Mouse (Mus musculus): ENCODE results near the gene Psme4. TPM values are rescaled to one million over a fixed set of nuclear protein-coding genes. Genes with fewer than 3 reads are reported as not detected.
"Not testable (repeated sequence)": the region's sequence is repeated elsewhere in the genome, so short reads cannot be mapped to it uniquely, and the experiment has no call there.

Psme4 gene
- 16.7 and 18.9 TPM in 2 replicates for polyA plus RNA-seq (2015; fragmentation: Nextera tagmentation; extraction: Ambion mirVana)

GRCm38 (mm10) chr11:30771267-30771903 lies at the start of gene Psme4:
TSS of gene Psme4 (plus strand) at chr11:30771726.
- WGBS: 1% methylated on average over 38 of the region's 43 CpGs
- Histone ChIP-seq H3K27me3 (no peaks in the 10 kb centered on the region), H3K4me1 (replicated peaks) (peaks cover 34% of the 10 kb centered on the region), H3K9me3 (no peaks in the 10 kb centered on the region), H3K27ac (replicated peaks) (peak within 1 kb of the TSS; percentile 95), H3K4me2 (peak within 1 kb of the TSS; percentile 83), H3K9ac (peak within 1 kb of the TSS; percentile 96), H3K36me3 (no peaks in the 10 kb centered on the region), H3K4me3 (peak within 1 kb of the TSS; percentile 98)
- ATAC-seq (ENCODE audit: low read depth): peak; percentile 98

GRCm38 (mm10) chr11:30723438-30723837 lies 48.1 kb upstream of the Psme4 start:
- no peaks in the 10 kb centered on the region for H3K36me3 ChIP-seq
- H3K4me1 ChIP-seq (replicated peaks): no peaks in the 10 kb centered on the region
- no peaks in the 10 kb centered on the region for H3K9me3 ChIP-seq
- WGBS: 62% methylated on average over 5 of the region's 5 CpGs
- H3K27me3 ChIP-seq: no peaks in the 10 kb centered on the region
- ATAC-seq (ENCODE audit: low read depth): no peak
- no peak overlapping the region for H3K4me2 ChIP-seq
- no peak overlapping the region for H3K4me3 ChIP-seq
- H3K9ac ChIP-seq: no peak overlapping the region
- no peak overlapping the region for H3K27ac ChIP-seq (replicated peaks)

- no peak for ATAC-seq (ENCODE audit: low read depth)
- no peak overlapping the region for H3K4me2 ChIP-seq
These were observed 40.8 kb upstream of the Psme4 start for GRCm38 (mm10) chr11:30730721-30731120.

GRCm38 (mm10) chr11:30733376-30733775 lies 38.1 kb upstream of the Psme4 start:
- Histone ChIP-seq H3K4me3 (no peak overlapping the region), H3K4me1 (replicated peaks) (no peaks in the 10 kb centered on the region), H3K27me3 (no peaks in the 10 kb centered on the region), H3K9ac (no peak overlapping the region), H3K9me3 (no peaks in the 10 kb centered on the region), H3K27ac (replicated peaks) (no peak overlapping the region), H3K36me3 (no peaks in the 10 kb centered on the region), H3K4me2 (no peak overlapping the region)
- no peak for ATAC-seq (ENCODE audit: low read depth)

More at GRCm38 (mm10) chr11:30730721-30731120, 40.8 kb upstream of the Psme4 start:
- H3K27me3 ChIP-seq: no peaks in the 10 kb centered on the region
- no peak overlapping the region for H3K9ac ChIP-seq
- no peaks in the 10 kb centered on the region for H3K9me3 ChIP-seq
- H3K36me3 ChIP-seq: no peaks in the 10 kb centered on the region
- no peak overlapping the region for H3K27ac ChIP-seq (replicated peaks)
- H3K4me3 ChIP-seq: no peak overlapping the region
- H3K4me1 ChIP-seq (replicated peaks): no peaks in the 10 kb centered on the region

GRCm38 (mm10) chr11:30743991-30744390 lies 27.5 kb upstream of the Psme4 start:
- ATAC-seq (ENCODE audit: low read depth): no peak
- no peaks in the 10 kb centered on the region for H3K27me3 ChIP-seq
- H3K4me1 ChIP-seq (replicated peaks): no peaks in the 10 kb centered on the region
- no peak overlapping the region for H3K9ac ChIP-seq
- H3K4me2 ChIP-seq: no peak overlapping the region
- H3K9me3 ChIP-seq: no peaks in the 10 kb centered on the region
- no peak overlapping the region for H3K27ac ChIP-seq (replicated peaks)
- no peak overlapping the region for H3K4me3 ChIP-seq
- no peaks in the 10 kb centered on the region for H3K36me3 ChIP-seq

- H3K27me3 ChIP-seq: 0 out of 2 replicates have a peak, but pooled peaks cover 3% of the 10 kb centered on the region
These were observed 22.6 kb upstream of the Psme4 start for GRCm38 (mm10) chr11:30748938-30749337.

GRCm38 (mm10) chr11:30749587-30749986 lies 21.9 kb upstream of the Psme4 start:
- H3K27ac ChIP-seq (replicated peaks): no peak overlapping the region
- no peak overlapping the region for H3K9ac ChIP-seq
- H3K36me3 ChIP-seq: no peaks in the 10 kb centered on the region
- no peak overlapping the region for H3K4me3 ChIP-seq
- H3K9me3 ChIP-seq: no peaks in the 10 kb centered on the region
- ATAC-seq (ENCODE audit: low read depth): no peak
- no peak overlapping the region for H3K4me2 ChIP-seq
- 0 out of 2 replicates have a peak, but pooled peaks cover 3% of the 10 kb centered on the region for H3K27me3 ChIP-seq
- H3K4me1 ChIP-seq (replicated peaks): no peaks in the 10 kb centered on the region
- WGBS: 28% methylated on average over 3 of the region's 3 CpGs

More at GRCm38 (mm10) chr11:30748938-30749337, 22.6 kb upstream of the Psme4 start:
- Histone ChIP-seq H3K4me2 (no peak overlapping the region), H3K4me3 (no peak overlapping the region), H3K9me3 (no peaks in the 10 kb centered on the region), H3K36me3 (no peaks in the 10 kb centered on the region), H3K9ac (no peak overlapping the region), H3K4me1 (replicated peaks) (no peaks in the 10 kb centered on the region), H3K27ac (replicated peaks) (no peak overlapping the region)
- no peak for ATAC-seq (ENCODE audit: low read depth)
- 89% methylated on average over 3 of the region's 3 CpGs for WGBS

- WGBS: 18% methylated on average over 3 of the region's 3 CpGs
- peaks cover under 1% of the 10 kb centered on the region; the same call in 1 of the 2 replicates for H3K4me1 ChIP-seq (replicated peaks)
- ATAC-seq (ENCODE audit: low read depth): peak; percentile 66; the same call in 1 of the 2 replicates
These were observed 21.3 kb upstream of the Psme4 start for GRCm38 (mm10) chr11:30750039-30750823.

GRCm38 (mm10) chr11:30752956-30753355 lies 18.6 kb upstream of the Psme4 start:
- Histone ChIP-seq H3K4me3 (no peak overlapping the region), H3K9me3 (no peaks in the 10 kb centered on the region), H3K4me1 (replicated peaks) (peaks cover 3% of the 10 kb centered on the region; the same call in 1 of the 2 replicates), H3K9ac (no peak overlapping the region), H3K4me2 (no peak overlapping the region), H3K27ac (replicated peaks) (no peak overlapping the region), H3K36me3 (no peaks in the 10 kb centered on the region), H3K27me3 (peaks cover 9% of the 10 kb centered on the region)
- 73% methylated on average over 3 of the region's 3 CpGs for WGBS
- ATAC-seq (ENCODE audit: low read depth): no peak

More at GRCm38 (mm10) chr11:30750039-30750823, 21.3 kb upstream of the Psme4 start:
- no peaks in the 10 kb centered on the region for H3K9me3 ChIP-seq
- H3K27ac ChIP-seq (replicated peaks): no peak overlapping the region
- H3K9ac ChIP-seq: no peak overlapping the region
- no peak overlapping the region for H3K4me2 ChIP-seq
- H3K4me3 ChIP-seq: no peak overlapping the region
- 0 out of 2 replicates have a peak, but pooled peaks cover 3% of the 10 kb centered on the region for H3K27me3 ChIP-seq
- H3K36me3 ChIP-seq: no peaks in the 10 kb centered on the region

GRCm38 (mm10) chr11:30754486-30754854 lies 17.1 kb upstream of the Psme4 start:
- not testable (repeated sequence) for H3K4me1 ChIP-seq (replicated peaks); ATAC-seq (ENCODE audit: low read depth); H3K9me3 ChIP-seq; H3K27me3 ChIP-seq; H3K27ac ChIP-seq (replicated peaks); H3K36me3 ChIP-seq
- Histone ChIP-seq H3K4me2 (peak overlapping the region; percentile 96), H3K9ac (peak overlapping the region; percentile 80), H3K4me3 (peak overlapping the region; percentile 64)
- WGBS: 74% methylated on average over 4 of the region's 4 CpGs

GRCm38 (mm10) chr11:30754855-30755530 lies 16.5 kb upstream of the Psme4 start:
- Histone ChIP-seq H3K27ac (replicated peaks) (no peak overlapping the region), H3K4me1 (replicated peaks) (peaks cover 3% of the 10 kb centered on the region; the same call in 1 of the 2 replicates)

GRCm38 (mm10) chr11:30761381-30761780 lies 10.1 kb upstream of the Psme4 start:
- H3K9ac ChIP-seq: no peak overlapping the region
- H3K4me3 ChIP-seq: no peak overlapping the region
- no peaks in the 10 kb centered on the region for H3K9me3 ChIP-seq
- H3K27me3 ChIP-seq: no peaks in the 10 kb centered on the region
- ATAC-seq (ENCODE audit: low read depth): no peak
- WGBS: 79% methylated on average over 7 of the region's 7 CpGs
- no peaks in the 10 kb centered on the region for H3K36me3 ChIP-seq
- H3K4me1 ChIP-seq (replicated peaks): no peaks in the 10 kb centered on the region
- no peak overlapping the region for H3K4me2 ChIP-seq
- H3K27ac ChIP-seq (replicated peaks): no peak overlapping the region

More at GRCm38 (mm10) chr11:30754855-30755530, 16.5 kb upstream of the Psme4 start:
- peak; percentile 93 for ATAC-seq (ENCODE audit: low read depth)
- H3K27me3 ChIP-seq: peaks cover 9% of the 10 kb centered on the region
- H3K36me3 ChIP-seq: no peaks in the 10 kb centered on the region
- peak overlapping the region; percentile 64 for H3K4me3 ChIP-seq
- H3K9ac ChIP-seq: peak overlapping the region; percentile 80
- 1% methylated on average over 63 of the region's 66 CpGs for WGBS
- H3K9me3 ChIP-seq: no peaks in the 10 kb centered on the region
- H3K4me2 ChIP-seq: peak overlapping the region; percentile 96

Data from neural tube, embryonic 13.5 days (tissue).